Mouse (Mus musculus) T-helper 2 cell (primary cell): ENCODE results near the gene Nlrp4c.
"Not testable (repeated sequence)": the region's sequence is repeated elsewhere in the genome, so short reads cannot be mapped to it uniquely, and the experiment has no call there.

Experiments used
- in situ Hi-C: fragments of 300-600 bp; cut with MboI, MseI; formaldehyde crosslinking; loops from one replicate; pipeline ENCODE4 v1.15.1; 2025; ENCODE audit warnings: high pct_unique_total_duplicates

The Nlrp4c gene

GRCm38 (mm10) chr7:6044861-6045260, at the start of gene Nlrp4c:
Gene Nlrp4c (plus strand): TSS chr7:6045161.
- in situ Hi-C loops: no loop called here

DNA sequence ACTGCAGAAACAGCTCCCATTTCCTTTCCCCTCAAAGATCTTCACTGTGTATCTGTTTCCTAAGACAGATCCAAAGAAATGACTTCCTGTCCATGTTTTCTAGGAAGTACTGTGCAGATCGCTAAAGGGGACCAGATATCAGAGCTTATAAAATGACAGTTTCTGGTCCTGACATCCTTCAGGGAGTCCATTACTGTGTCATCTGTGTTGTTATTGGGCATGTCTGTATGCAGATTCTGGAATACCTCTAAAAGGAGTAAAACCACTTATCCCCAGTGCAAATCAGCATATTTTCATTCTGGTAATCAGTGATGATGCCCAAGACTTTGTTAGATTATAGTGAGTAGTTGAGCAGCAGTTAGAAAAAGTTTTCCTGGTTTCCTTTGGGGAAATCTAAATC, 34.1 kb upstream of the Nlrp4c start, which contains the start of gene Vmn1r65:
Gene Vmn1r65, minus strand, starts transcription at position 101 of the 400 bp plus-strand sequence.
- in situ Hi-C loops: no loop called here

GRCm38 (mm10) chr7:6119501-6119900, 74.5 kb downstream of the Nlrp4c start:
- in situ Hi-C loops: no loop called here

DNA sequence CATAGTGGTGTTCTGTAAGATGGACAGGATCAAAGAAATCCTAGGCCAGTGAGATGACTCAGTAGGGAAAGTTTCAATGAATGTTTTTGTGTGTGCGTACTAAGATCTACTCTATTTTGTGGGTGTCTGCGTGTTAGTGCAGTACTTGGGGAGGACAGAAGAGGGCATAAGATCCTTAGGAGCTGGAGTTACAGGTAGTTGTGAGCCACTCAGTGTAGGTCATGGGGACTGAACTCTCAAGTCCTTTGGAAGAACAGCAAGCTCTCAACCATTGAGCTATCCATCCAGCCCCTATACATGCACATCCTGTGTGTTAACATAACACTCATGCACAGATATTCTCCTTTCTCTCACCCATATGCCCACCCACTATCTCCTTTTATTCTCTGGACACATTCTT, 75.1 kb downstream of the Nlrp4c start:
- in situ Hi-C loops: not testable (repeated sequence)

GRCm38 (mm10) chr7:6121128-6121527, 76.2 kb downstream of the Nlrp4c start:
- in situ Hi-C loops: not testable (repeated sequence)

DNA sequence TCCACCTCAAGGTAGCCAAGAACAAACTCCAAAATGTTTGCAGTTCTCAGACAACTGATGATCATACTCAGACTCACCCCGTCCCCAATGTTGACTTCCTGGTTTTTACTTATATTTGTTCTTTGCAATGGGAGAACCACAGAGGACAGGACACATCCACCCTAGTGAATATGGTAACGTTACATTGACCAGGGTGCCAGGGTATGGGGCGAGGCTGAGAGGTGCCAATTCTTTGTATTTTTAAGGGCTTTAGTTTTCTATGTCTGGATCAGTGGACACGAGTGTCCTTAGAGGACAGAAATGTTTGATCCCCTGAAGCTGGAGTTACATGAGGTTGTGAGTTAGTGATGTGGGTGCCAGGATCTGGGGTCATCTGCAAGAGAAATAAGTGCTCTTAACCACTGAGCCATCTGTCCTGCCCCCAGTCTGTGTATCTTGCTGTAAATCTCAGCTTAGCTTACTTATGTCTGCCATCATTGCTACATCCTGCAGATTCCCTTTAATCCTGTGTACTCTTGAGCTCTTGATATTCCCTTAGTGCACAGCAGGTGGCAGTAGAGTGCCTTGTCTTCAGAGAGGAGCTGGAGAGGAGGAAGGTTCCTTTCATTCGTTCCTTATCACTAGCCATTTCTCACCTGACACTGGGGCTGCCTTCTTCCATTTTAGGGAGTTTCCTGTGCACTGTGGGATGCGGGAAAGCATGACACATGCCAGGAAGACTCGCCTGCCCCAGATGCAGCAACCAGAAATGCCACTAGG, 81.9 kb downstream of the Nlrp4c start:
- in situ Hi-C loops: loop anchor here (5.0 kb wide), 1 partner anchor 70 kb away; the partner anchor contains the start of gene Galp

DNA sequence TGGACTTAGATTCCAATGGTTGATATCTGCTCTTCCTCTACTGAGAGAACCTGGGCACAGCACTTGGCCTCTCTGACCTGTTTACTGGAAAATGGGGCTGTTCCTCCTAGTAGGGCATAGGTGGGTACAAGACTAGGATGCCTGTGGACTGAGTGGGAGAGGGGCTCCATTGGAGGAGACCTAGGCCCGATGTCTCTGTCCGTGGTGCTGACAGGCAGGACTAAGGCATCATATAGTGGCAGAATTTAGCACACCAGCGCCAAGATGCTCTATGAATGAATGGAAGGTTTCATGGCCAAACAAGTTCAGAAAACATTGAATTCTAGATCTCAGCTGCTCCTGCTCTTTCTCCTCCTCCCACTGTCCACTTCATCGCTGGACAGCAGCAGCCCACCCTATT, 85.4 kb downstream of the Nlrp4c start:
- in situ Hi-C loops: no loop called here

DNA sequence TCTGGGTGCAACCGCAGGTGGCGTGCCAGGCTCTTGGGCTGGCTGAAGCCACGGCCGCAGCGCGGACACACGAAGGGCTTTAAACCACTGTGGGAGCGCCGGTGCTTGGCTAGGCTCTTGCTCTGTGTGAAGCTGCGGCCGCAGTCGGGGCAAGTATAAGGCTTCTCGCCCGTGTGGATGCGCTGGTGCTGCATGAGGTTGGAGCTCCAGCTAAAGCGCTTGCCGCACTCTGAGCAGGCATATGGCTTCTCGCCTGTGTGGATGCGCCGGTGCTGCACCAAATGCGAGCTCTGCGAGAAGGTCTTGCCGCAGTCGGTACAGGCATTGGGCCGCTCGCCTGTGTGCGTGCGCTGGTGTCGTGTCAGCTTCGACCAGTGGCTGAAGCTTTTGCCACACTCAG, 87.7 kb downstream of the Nlrp4c start:
- in situ Hi-C loops: no loop called here

DNA sequence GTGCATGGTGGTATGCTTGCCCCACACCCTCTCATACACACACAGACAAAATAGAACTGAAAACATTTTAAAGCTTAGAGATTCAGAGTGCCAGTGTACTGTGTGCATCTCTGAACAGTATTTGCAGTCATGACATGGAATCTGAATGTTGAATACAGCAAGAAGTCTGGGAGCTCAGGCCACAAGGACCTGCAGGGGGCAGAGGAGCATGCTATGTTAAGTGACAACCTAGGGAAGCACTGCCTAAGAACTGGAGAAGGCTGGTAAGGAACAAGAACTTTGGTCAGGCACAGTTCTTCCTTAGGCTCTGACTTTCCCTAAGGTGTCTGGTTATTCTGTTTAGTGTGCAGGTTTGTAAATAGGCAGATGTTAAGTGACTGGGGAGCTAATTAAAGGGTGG, 91.5 kb downstream of the Nlrp4c start:
- in situ Hi-C loops: no loop called here

DNA sequence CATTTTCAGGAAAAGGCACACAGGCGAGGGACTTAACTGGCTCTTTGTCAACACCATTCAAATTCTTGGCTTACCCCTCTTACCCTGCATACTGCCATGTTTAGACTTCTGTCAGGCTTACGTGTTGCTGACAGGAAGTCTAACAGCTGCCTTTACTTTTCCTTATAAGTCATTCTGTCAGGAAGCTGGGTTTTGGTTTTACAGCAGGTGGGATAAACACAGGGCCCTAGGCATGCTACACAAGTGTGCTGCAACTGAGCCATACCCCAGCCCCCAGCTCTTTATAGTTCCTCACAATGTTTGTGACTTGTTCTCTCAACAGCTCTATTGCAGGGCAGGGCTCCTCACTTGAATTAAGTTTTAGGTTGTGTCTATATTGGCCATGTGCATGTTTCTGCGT, 94.3 kb downstream of the Nlrp4c start:
- in situ Hi-C loops: no loop called here

GRCm38 (mm10) chr7:6143991-6144531, 99.1 kb downstream of the Nlrp4c start:
- in situ Hi-C loops: no loop called here

- in situ Hi-C loops: loop anchor here (5.0 kb wide), 1 partner anchor 147 kb away; no protein-coding TSS in a partner anchor
These were observed 100.6 kb downstream of the Nlrp4c start for GRCm38 (mm10) chr7:6145423-6146188.

GRCm38 (mm10) chr7:6146194-6146981, 101.4 kb downstream of the Nlrp4c start:
- in situ Hi-C loops: loop anchor here (5.0 kb wide), 1 partner anchor 146 kb away; no protein-coding TSS in a partner anchor

- in situ Hi-C loops: loop anchor here (5.0 kb wide), 1 partner anchor 145 kb away; no protein-coding TSS in a partner anchor
These were observed 102.0 kb downstream of the Nlrp4c start for GRCm38 (mm10) chr7:6146982-6147325.

DNA sequence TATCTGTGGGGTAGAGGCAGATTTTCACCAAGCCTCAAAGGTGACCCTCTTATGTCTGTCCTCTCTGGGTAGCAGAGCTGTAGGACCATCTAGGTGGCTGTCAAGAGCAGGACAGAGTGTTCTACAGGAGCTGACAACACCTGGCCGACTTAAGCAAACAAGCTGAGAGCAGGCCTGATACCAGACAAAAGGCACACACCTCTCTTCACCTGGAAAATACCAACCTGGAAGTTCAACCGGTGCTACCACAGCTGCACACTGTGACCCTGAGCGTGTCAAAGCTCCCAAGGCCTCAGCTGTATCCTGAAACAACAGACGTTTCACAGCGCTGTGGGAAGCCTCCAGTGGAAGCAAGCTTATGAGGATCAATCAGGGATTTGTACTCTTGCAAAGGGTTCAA, 102.7 kb downstream of the Nlrp4c start:
- in situ Hi-C loops: loop anchor here (5.0 kb wide), 1 partner anchor 145 kb away; no protein-coding TSS in a partner anchor

- in situ Hi-C loops: loop anchor here (25.0 kb wide), 3 partner anchors 1089 to 1514 kb away; partner anchors contain the start of genes Gm45844, Tmem86b, U2af2 and Zfp580
These were observed 106.3 kb downstream of the Nlrp4c start for GRCm38 (mm10) chr7:6151266-6151665.

DNA sequence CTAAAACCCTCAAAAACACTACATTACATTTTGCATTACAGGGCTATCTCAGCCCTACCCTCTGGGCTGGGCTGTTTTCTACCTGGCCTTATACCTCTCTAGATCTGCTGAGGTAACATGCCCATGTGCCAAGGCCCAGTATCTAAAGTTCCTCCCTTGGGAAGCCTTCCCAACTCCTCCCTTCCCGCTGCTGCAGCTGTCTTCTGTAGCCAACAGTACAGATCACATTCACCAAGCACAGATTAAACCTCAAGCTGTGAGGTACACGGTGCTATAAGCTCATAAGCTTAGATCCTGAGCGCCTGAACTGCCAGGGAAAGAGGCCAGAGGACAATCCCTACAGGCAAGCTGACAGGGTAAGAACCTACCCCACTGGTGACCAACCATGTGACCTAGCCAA, 107.1 kb downstream of the Nlrp4c start:
- in situ Hi-C loops: loop anchor here (25.0 kb wide), 3 partner anchors 1090 to 1515 kb away; partner anchors contain the start of genes Gm45844, Tmem86b, U2af2 and Zfp580

DNA sequence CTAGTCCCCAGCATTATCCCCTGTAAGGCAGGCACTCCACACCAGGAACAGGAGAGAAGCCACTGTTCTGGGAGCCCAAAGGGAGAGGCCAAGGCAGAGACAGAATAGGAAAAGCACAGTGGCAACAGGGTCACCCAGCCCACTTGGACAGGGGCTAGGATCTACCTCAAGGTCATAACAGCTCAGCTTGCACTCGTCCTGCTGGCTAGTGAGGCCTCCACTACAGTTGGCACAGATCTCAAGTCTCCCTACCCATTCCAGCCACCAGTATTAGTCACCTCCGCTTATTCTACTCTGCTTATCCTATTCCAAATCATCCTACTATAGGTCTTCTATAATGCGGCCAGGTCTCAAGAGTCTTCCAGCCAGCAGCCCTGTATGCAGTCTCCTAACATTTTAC, 108.2 kb downstream of the Nlrp4c start:
- in situ Hi-C loops: loop anchor here (25.0 kb wide), 3 partner anchors 1091 to 1516 kb away; partner anchors contain the start of genes Gm45844, Tmem86b, U2af2 and Zfp580

DNA sequence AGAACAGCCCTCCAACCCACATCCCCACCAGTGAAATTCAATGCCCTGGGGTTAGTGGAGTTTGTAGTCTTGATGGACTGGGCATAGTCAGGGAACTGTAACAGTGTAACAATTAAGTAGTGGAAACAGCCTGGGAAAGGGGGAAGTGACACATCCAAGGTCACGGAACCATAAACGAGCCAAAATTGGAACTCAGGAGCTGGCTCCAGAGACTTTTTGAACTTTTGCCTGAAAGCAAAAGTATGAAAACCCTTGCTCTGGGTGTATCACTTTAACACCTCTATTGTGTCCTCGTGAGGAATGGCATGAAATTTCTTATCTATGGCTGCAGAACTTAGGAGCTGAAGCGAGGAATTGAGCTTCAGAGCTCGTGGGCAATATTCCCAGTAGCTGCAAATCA, 109.2 kb downstream of the Nlrp4c start:
- in situ Hi-C loops: loop anchor here (25.0 kb wide), 3 partner anchors 1092 to 1517 kb away; partner anchors contain the start of genes Gm45844, Tmem86b, U2af2 and Zfp580
